Mouse (Mus musculus) forebrain, embryonic 13.5 days (tissue): ENCODE measurements around the gene Bach2. TPM values are rescaled to one million over a fixed set of nuclear protein-coding genes. Genes with fewer than 3 reads are reported as not detected.

Experiments
- ATAC-seq: fragments of 200-750 bp; cut with Nextera tagmentation; 2 replicates; pipeline ENCODE4 v1.8.0; 2017
- H3K27ac ChIP-seq: fragments of 300-500 bp; sonication (generic); 2 replicates; pipeline ENCODE4 v1.5.1; 2015; ENCODE audit warnings: inconsistent platforms, mild to moderate bottlenecking, moderate library complexity
- H3K27me3 ChIP-seq: fragments of 300-500 bp; sonication (generic); 2 replicates; pipeline ENCODE4 v1.6.1; 2015; ENCODE audit warnings: mild to moderate bottlenecking, inconsistent platforms
- H3K36me3 ChIP-seq: fragments of 300-500 bp; sonication (generic); 2 replicates; pipeline ENCODE4 v1.6.1; 2015; ENCODE audit warnings: mild to moderate bottlenecking, inconsistent platforms; ENCODE audit not compliant: poor library complexity, severe bottlenecking
- H3K4me1 ChIP-seq: fragments of 300-500 bp; sonication (generic); 2 replicates; pipeline ENCODE4 v1.6.1; 2015; ENCODE audit warnings: inconsistent platforms
- H3K4me2 ChIP-seq: fragments of 300-500 bp; sonication (generic); 2 replicates; pipeline ENCODE4 v1.6.1; 2015; ENCODE audit warnings: inconsistent platforms, mild to moderate bottlenecking, moderate library complexity
- H3K4me3 ChIP-seq: fragments of 300-500 bp; sonication (generic); 2 replicates; pipeline ENCODE4 v1.5.1; 2015; ENCODE audit warnings: mild to moderate bottlenecking, inconsistent platforms
- H3K9ac ChIP-seq: fragments of 300-500 bp; sonication (generic); 2 replicates; pipeline ENCODE4 v1.6.1; 2015; ENCODE audit warnings: mild to moderate bottlenecking, inconsistent platforms
- H3K9me3 ChIP-seq: fragments of 300-500 bp; sonication (generic); replicated peaks from 2 replicates; pipeline ENCODE4 v1.6.1; 2016; ENCODE audit warnings: inconsistent platforms
- WGBS: fragments of 180-500 bp; shearing (Covaris S2); methylation state at CpG from one replicate; pipeline ENCODE4 v1.1.7; 2015; 5-methylcytosine and 5-hydroxymethylcytosine counted together
- polyA plus RNA-seq: library from polyadenylated mRNA; unstranded; fragments of >200 nt; fragmentation: Nextera tagmentation; extraction: Ambion mirVana; gene quantifications from 2 replicates; pipeline ENCODE4 v1.2.1, GENCODE M21; 2015

Bach2 gene
- polyA plus RNA-seq, 1 experiment from 2014 or later: 26.2 TPM

GRCm38 (mm10) chr4:32413505-32413904 lies 174.9 kb downstream of the Bach2 start:
- Histone ChIP-seq H3K4me3 (no peak overlapping the region), H3K9ac (no peak overlapping the region), H3K4me2 (no peak overlapping the region), H3K36me3 (no peaks in the 10 kb centered on the region), H3K27ac (no peak overlapping the region), H3K4me1 (peaks cover 24% of the 10 kb centered on the region), H3K9me3 (no peaks in the 10 kb centered on the region), H3K27me3 (no peaks in the 10 kb centered on the region)
- 74% methylated on average over 9 of the region's 9 CpGs for WGBS
- no peak for ATAC-seq

- Histone ChIP-seq H3K4me2 (no peak overlapping the region), H3K9ac (no peak overlapping the region), H3K9me3 (no peaks in the 10 kb centered on the region), H3K36me3 (no peaks in the 10 kb centered on the region), H3K27me3 (no peaks in the 10 kb centered on the region), H3K4me1 (peaks cover 24% of the 10 kb centered on the region), H3K27ac (no peak overlapping the region), H3K4me3 (no peak overlapping the region)
- 59% methylated on average over 7 of the region's 7 CpGs for WGBS
- ATAC-seq: no peak
These were observed 176.4 kb downstream of the Bach2 start for GRCm38 (mm10) chr4:32414959-32415358.

DNA sequence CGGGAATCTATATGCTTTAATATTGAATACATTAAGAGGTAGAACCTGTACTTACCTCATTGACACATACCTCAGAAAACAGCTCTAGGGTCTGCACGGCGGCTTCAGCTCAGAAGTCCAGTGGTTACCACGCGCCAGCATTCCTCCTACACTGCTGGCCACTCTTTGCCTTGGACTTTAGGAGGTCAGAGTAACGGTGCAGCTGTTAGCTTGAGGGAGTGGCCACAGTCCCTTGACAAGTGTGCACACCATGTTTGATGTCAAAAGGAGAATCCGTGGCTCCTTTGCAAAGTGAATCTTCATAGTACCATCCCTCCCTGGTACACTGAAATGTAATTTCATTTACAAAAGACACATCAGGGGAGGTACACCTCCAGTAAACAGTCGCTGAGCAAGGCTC lies 179.3 kb downstream of the Bach2 start:
- Histone ChIP-seq H3K4me1 (peaks cover 27% of the 10 kb centered on the region), H3K9ac (no peak overlapping the region), H3K9me3 (no peaks in the 10 kb centered on the region), H3K4me3 (no peak overlapping the region), H3K27ac (no peak overlapping the region), H3K4me2 (no peak overlapping the region), H3K27me3 (no peaks in the 10 kb centered on the region), H3K36me3 (no peaks in the 10 kb centered on the region)
- 91% methylated on average over 8 of the region's 8 CpGs for WGBS
- ATAC-seq: no peak

DNA sequence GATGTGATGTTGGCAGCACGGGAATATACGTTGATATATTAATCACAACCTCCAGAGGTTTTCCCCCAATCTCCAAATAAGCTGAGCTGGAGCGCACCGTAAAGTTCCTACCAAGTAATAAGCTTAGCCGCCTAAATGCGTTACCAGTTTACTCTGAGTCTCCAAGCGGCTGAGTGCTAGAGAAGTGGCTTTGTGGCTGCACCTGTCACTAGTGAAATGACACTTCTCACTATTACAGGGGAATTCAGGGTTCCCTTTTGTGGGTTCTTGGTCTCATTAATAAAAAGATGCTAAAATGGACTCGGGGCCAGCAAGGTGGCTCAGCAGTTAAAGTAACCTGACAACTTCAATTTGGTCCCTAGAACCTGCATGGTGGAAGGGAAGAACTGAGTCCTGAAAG lies 183.0 kb downstream of the Bach2 start:
- Histone ChIP-seq H3K4me2 (no peak overlapping the region), H3K27me3 (no peaks in the 10 kb centered on the region), H3K4me1 (peaks cover 31% of the 10 kb centered on the region), H3K36me3 (no peaks in the 10 kb centered on the region), H3K4me3 (no peak overlapping the region), H3K27ac (no peak overlapping the region), H3K9me3 (no peaks in the 10 kb centered on the region), H3K9ac (no peak overlapping the region)
- WGBS: 84% methylated on average over 8 of the region's 8 CpGs
- no peak for ATAC-seq

DNA sequence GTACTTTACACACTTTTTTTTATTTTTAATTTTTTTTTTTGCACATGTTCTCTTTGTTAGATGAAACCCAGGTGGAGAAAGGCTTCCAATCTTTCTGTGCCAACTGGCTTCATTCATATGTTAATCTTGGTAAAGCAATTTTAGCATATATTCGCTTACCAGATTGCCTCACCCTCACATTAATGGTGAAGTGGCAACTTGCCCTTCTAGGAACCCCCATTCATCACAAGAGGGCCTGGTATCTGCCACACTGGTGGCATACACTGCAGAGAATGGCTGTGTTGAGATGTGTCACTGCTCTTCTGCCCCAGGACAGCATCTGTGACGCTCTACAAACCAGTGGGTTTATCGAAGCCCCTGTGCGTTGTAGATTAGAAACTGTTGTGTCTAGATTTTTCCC lies 183.8 kb downstream of the Bach2 start:
- WGBS: 67% methylated on average over 4 of the region's 4 CpGs
- Histone ChIP-seq H3K27ac (peak overlapping the region; percentile 72), H3K9ac (no peak overlapping the region), H3K4me1 (peaks cover 38% of the 10 kb centered on the region), H3K36me3 (no peaks in the 10 kb centered on the region), H3K9me3 (no peaks in the 10 kb centered on the region), H3K4me3 (no peak overlapping the region), H3K4me2 (no peak overlapping the region), H3K27me3 (no peaks in the 10 kb centered on the region)
- peak; percentile 82 for ATAC-seq

GRCm38 (mm10) chr4:32423667-32424066 lies 185.1 kb downstream of the Bach2 start:
- ATAC-seq: no peak
- Histone ChIP-seq H3K4me3 (no peak overlapping the region), H3K4me2 (no peak overlapping the region), H3K27me3 (no peaks in the 10 kb centered on the region), H3K9me3 (no peaks in the 10 kb centered on the region), H3K27ac (no peak overlapping the region), H3K36me3 (no peaks in the 10 kb centered on the region), H3K9ac (no peak overlapping the region), H3K4me1 (peaks cover 51% of the 10 kb centered on the region)
- WGBS: 87% methylated on average over 5 of the region's 5 CpGs

- Histone ChIP-seq H3K27me3 (no peaks in the 10 kb centered on the region), H3K9ac (no peak overlapping the region), H3K9me3 (no peaks in the 10 kb centered on the region), H3K4me3 (no peak overlapping the region), H3K4me1 (peaks cover 58% of the 10 kb centered on the region), H3K27ac (no peak overlapping the region), H3K36me3 (no peaks in the 10 kb centered on the region), H3K4me2 (no peak overlapping the region)
- no peak for ATAC-seq
- WGBS: 80% methylated on average over 7 of the region's 7 CpGs
These were observed 185.8 kb downstream of the Bach2 start for GRCm38 (mm10) chr4:32424434-32424833.

DNA sequence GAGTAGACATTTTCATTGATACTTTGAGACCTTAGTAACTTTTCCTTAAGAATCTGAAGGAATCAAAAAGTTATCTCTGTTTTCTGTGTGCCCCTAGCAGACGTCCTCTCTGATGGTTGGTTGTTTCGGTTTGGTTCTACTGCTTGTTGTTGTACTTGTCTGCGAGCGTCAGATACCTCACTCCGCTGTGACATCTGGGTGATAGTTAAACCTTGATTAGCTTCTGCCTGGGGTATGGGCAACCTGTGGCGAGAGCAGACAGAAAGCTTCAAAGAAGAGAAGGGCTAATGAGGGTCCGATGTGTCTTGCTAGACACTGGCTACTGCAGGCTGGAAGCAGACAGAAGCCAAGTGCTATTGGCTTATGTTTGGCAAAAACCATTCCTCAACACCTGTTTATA lies 186.5 kb downstream of the Bach2 start:
- no peak overlapping the region for H3K4me3 ChIP-seq
- H3K27me3 ChIP-seq: no peaks in the 10 kb centered on the region
- H3K27ac ChIP-seq: no peak overlapping the region
- H3K4me1 ChIP-seq: peaks cover 65% of the 10 kb centered on the region
- H3K36me3 ChIP-seq: no peaks in the 10 kb centered on the region
- H3K9ac ChIP-seq: no peak overlapping the region
- ATAC-seq: no peak
- H3K9me3 ChIP-seq: no peaks in the 10 kb centered on the region
- no peak overlapping the region for H3K4me2 ChIP-seq
- WGBS: 81% methylated on average over 7 of the region's 7 CpGs

DNA sequence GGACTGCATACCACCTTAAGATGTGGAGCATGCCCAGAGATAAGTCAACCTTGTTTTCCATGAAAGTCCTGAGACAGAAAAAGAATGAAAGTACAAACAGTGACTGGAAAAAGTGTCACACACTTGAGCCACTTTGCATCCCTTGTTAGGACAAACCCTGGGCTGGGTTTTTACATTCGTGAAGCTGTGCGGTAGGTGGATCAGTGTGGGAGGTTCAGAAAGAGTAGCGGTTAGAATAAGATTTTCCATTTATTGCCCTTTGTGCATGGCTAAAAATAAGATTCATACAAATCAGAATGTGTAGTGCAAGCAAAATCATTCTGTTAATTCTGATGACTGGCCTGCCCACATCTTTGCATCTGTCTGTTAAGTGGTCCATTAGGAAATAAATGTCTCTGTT lies 187.0 kb downstream of the Bach2 start:
- H3K27ac ChIP-seq: no peak overlapping the region
- no peaks in the 10 kb centered on the region for H3K9me3 ChIP-seq
- peaks cover 70% of the 10 kb centered on the region for H3K4me1 ChIP-seq
- no peak overlapping the region for H3K4me3 ChIP-seq
- 94% methylated on average over 3 of the region's 3 CpGs for WGBS
- ATAC-seq: no peak
- H3K9ac ChIP-seq: no peak overlapping the region
- no peaks in the 10 kb centered on the region for H3K36me3 ChIP-seq
- H3K4me2 ChIP-seq: no peak overlapping the region
- no peaks in the 10 kb centered on the region for H3K27me3 ChIP-seq

- no peaks in the 10 kb centered on the region for H3K27me3 ChIP-seq
- peaks cover 78% of the 10 kb centered on the region for H3K4me1 ChIP-seq
- ATAC-seq: no peak
- H3K27ac ChIP-seq: peak overlapping the region; percentile 62
- no peak overlapping the region for H3K4me2 ChIP-seq
- no peak overlapping the region for H3K4me3 ChIP-seq
- H3K9ac ChIP-seq: no peak overlapping the region; the same call in 1 of the 2 replicates
- H3K36me3 ChIP-seq: no peaks in the 10 kb centered on the region
- H3K9me3 ChIP-seq: no peaks in the 10 kb centered on the region
- WGBS: 86% methylated on average over 27 of the region's 27 CpGs
These were observed 188.4 kb downstream of the Bach2 start for GRCm38 (mm10) chr4:32426779-32427577.

DNA sequence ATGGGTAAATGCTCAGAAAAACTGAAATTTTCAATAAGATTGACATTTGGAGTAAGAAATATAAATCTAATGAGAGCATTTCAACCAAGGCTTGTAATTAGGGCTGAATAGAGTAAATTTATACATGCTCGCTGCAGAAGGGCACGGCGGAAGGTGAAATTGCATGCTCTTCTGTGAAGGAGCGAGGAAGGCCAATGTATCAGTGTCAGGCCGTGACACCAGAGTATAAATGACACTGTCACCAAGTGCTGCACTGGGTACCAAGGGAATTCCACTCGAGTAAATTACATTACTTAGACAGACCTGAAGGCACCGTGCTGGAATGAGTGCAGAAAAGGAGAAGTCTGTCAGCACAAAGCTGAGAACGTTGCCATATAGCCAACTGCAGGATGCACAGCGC lies 190.1 kb downstream of the Bach2 start:
- Histone ChIP-seq H3K9ac (no peak overlapping the region), H3K4me1 (peaks cover 82% of the 10 kb centered on the region), H3K9me3 (no peaks in the 10 kb centered on the region), H3K4me2 (no peak overlapping the region), H3K27me3 (no peaks in the 10 kb centered on the region), H3K36me3 (no peaks in the 10 kb centered on the region), H3K27ac (peak overlapping the region; percentile 58), H3K4me3 (no peak overlapping the region)
- 64% methylated on average over 9 of the region's 9 CpGs for WGBS
- ATAC-seq: 0 out of 2 replicates have a peak, but pooled peaks have one; percentile 16

DNA sequence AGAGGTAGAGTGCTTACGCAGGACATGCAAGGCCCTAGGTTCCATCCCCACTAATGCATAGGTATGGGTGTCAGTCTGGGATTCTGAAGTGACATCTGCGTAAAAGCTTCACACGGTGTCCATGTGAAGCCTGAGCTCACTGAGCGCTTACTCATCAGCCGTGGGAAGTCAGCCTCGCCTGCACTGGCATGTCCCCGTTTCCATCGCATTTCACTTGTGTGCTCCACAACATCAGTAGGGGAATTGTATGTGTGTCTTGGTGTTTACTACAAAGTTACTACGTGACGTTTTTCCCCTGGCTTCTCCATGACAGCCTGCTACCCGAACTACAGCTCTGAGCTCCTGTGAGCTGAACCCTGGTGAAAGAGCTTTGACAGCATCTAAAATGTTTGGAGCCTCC lies 191.5 kb downstream of the Bach2 start:
- Histone ChIP-seq H3K27ac (no peak overlapping the region), H3K9me3 (no peaks in the 10 kb centered on the region)

DNA sequence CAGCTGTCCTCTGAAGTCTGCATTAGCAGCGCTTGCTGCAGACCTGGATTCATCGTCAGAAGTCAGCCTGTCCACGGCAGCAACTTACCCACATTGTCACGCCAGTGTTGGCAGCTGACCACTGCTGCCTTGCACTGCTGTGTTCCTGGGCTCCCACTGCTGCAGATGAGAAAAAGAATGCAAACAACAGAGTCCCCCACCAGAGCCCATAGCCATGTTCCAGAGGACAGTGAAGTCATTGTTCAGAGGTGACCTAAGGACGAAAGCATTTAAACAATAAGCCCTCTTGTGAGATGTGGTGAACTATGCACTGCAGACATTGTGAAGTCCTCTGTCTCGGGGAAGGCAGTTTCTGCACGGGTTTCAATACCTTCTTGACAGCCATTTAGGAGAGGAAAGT lies 192.4 kb downstream of the Bach2 start:
- peak overlapping the region; percentile 74 for H3K27ac ChIP-seq
- peak overlapping the region; percentile 12 for H3K4me2 ChIP-seq
- ATAC-seq: peak; percentile 17; the same call in 1 of the 2 replicates
- 10% methylated on average over 7 of the region's 7 CpGs for WGBS
- H3K9me3 ChIP-seq: no peaks in the 10 kb centered on the region
- H3K36me3 ChIP-seq: no peaks in the 10 kb centered on the region
- no peaks in the 10 kb centered on the region for H3K27me3 ChIP-seq
- peaks cover 83% of the 10 kb centered on the region for H3K4me1 ChIP-seq
- peak overlapping the region; percentile 48; the same call in 1 of the 2 replicates for H3K9ac ChIP-seq
- H3K4me3 ChIP-seq: no peak overlapping the region

More for the DNA sequence above, 191.5 kb downstream of the Bach2 start:
- H3K4me1 ChIP-seq: peaks cover 78% of the 10 kb centered on the region
- H3K27me3 ChIP-seq: no peaks in the 10 kb centered on the region
- 72% methylated on average over 11 of the region's 11 CpGs for WGBS
- no peak overlapping the region for H3K9ac ChIP-seq
- no peak overlapping the region for H3K4me2 ChIP-seq
- no peak for ATAC-seq
- H3K4me3 ChIP-seq: no peak overlapping the region
- H3K36me3 ChIP-seq: no peaks in the 10 kb centered on the region
